Mouse (Mus musculus): Measurements from ENCODE around the gene Rnf215.

Gene Rnf215

DNA sequence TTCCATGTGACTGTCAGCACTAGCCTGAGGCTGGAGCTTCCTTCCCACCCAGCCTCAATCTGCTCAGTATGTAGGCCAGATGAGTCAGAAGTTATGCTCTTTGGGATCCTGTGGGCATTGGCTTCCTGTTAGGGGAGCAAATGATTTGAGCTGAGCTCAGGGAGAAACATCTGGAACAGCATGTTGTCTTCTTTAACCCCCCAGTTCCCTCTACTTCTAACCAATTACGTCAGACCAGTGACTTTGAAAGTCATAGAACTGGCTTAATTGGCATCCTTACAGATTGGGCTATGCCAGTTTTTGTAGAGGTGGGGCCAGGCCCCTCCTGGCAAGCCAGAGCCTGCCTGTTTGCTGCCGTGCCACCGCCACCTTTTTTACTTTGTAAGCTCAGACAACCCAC, 55.7 kb downstream of the Rnf215 start:
- in situ Hi-C loops (cut with MboI, MseI), result no loop called here
